Mouse (Mus musculus): Measurements from ENCODE around the gene Ccdc182. TPM values are rescaled to one million over a fixed set of nuclear protein-coding genes. Genes with fewer than 3 reads are reported as not detected.

The Ccdc182 gene
- polyA plus RNA-seq (2012; rRNA removed) = 0.03 TPM in 1 of 2 replicates, not detected in the other
- polyA plus RNA-seq (2014; fragmentation: Nextera tagmentation; extraction: Ambion mirVana) = not detected in 2 replicates

- Histone ChIP-seq H3K27me3 (ENCODE audit: control insufficient read depth, insufficient read depth, low read length) (peaks cover 14% of the 10 kb centered on the region), H3K4me2 (ENCODE audit: low read depth) (peak within 1 kb of the TSS; percentile 31), H3K4me3 (ENCODE audit: insufficient read depth in 1 of 2, low read depth in 2 of 2, low read length in 2 of 2) (no peak within 1 kb of the TSS), H3K9me3 (ENCODE audit: control insufficient read depth, low read length) (no peaks in the 10 kb centered on the region), H3K27ac (no peak within 1 kb of the TSS), H3K9ac (replicated peaks) (no peak within 1 kb of the TSS), H3K36me3 (replicated peaks; ENCODE audit: control insufficient read depth, insufficient read depth, low read depth) (no peaks in the 10 kb centered on the region), H3K4me1 (replicated peaks; ENCODE audit: control insufficient read depth in 2 of 2, insufficient read depth in 2 of 2, low read length in 1 of 2) (no peaks in the 10 kb centered on the region; a peak in 2 of 4 replicates)
- 36% methylated on average over 20 of the region's 20 CpGs for WGBS (ENCODE audit: insufficient replicate concordance)
- TF ChIP-seq CTCF (IDR thresholded peaks at IDR 0.05; ENCODE audit: low read depth) (no peak), EP300 (IDR thresholded peaks at IDR 0.05; ENCODE audit: low read depth) (no peak)
- DNase-seq (ENCODE audit: low read depth in 3 of 3, low spot score in 3 of 3) (no peak), ATAC-seq (ENCODE audit: insufficient read depth) (no peak)
Measured at GRCm38 (mm10) chr11:88293631-88294393, at the start of gene Ccdc182. Gene Ccdc182 (plus strand): TSS chr11:88294058.

GRCm38 (mm10) chr11:88245581-88246170 lies 48.2 kb upstream of the Ccdc182 start:
- no peak for DNase-seq (ENCODE audit: low read depth in 3 of 3, low spot score in 3 of 3)
- Histone ChIP-seq H3K4me2 (ENCODE audit: low read depth) (no peak overlapping the region), H3K9me3 (ENCODE audit: control insufficient read depth, low read length) (no peaks in the 10 kb centered on the region), H3K4me1 (replicated peaks; ENCODE audit: control insufficient read depth in 2 of 2, insufficient read depth in 2 of 2, low read length in 1 of 2) (peaks cover 0 to 4% of the 10 kb centered on the region in 2 experiments; a peak in 2 of 4 replicates), H3K27ac (no peak overlapping the region), H3K9ac (replicated peaks) (no peak overlapping the region), H3K27me3 (ENCODE audit: control insufficient read depth, insufficient read depth, low read length) (no peaks in the 10 kb centered on the region), H3K36me3 (replicated peaks; ENCODE audit: control insufficient read depth, insufficient read depth, low read depth) (no peaks in the 10 kb centered on the region), H3K4me3 (ENCODE audit: insufficient read depth in 1 of 2, low read depth in 2 of 2, low read length in 2 of 2) (no peak overlapping the region)
- ATAC-seq (ENCODE audit: insufficient read depth) = no peak
- 70% methylated on average over 14 of the region's 14 CpGs for WGBS (ENCODE audit: insufficient replicate concordance)
- TF ChIP-seq CTCF (IDR thresholded peaks at IDR 0.05; ENCODE audit: low read depth) (no peak), EP300 (IDR thresholded peaks at IDR 0.05; ENCODE audit: low read depth) (no peak)

GRCm38 (mm10) chr11:88248636-88249035 lies 45.2 kb upstream of the Ccdc182 start:
- Histone ChIP-seq H3K9me3 (ENCODE audit: control insufficient read depth, low read length) (no peaks in the 10 kb centered on the region), H3K9ac (replicated peaks) (no peak overlapping the region), H3K27ac (no peak overlapping the region), H3K4me1 (replicated peaks; ENCODE audit: control insufficient read depth in 2 of 2, insufficient read depth in 2 of 2, low read length in 1 of 2) (peaks cover 0 to 1% of the 10 kb centered on the region in 2 experiments; a peak in 2 of 4 replicates), H3K27me3 (ENCODE audit: control insufficient read depth, insufficient read depth, low read length) (no peaks in the 10 kb centered on the region), H3K4me2 (ENCODE audit: low read depth) (no peak overlapping the region), H3K36me3 (replicated peaks; ENCODE audit: control insufficient read depth, insufficient read depth, low read depth) (no peaks in the 10 kb centered on the region), H3K4me3 (ENCODE audit: insufficient read depth in 1 of 2, low read depth in 2 of 2, low read length in 2 of 2) (no peak overlapping the region)
- 56% methylated on average over 5 of the region's 5 CpGs for WGBS (ENCODE audit: insufficient replicate concordance)
- ATAC-seq (ENCODE audit: insufficient read depth) = no peak
- no peak for DNase-seq (ENCODE audit: low read depth in 3 of 3, low spot score in 3 of 3)
- TF ChIP-seq CTCF (IDR thresholded peaks at IDR 0.05; ENCODE audit: low read depth) (no peak), EP300 (IDR thresholded peaks at IDR 0.05; ENCODE audit: low read depth) (no peak)

- H3K4me3 ChIP-seq (ENCODE audit: insufficient read depth in 1 of 2, low read depth in 2 of 2, low read length in 2 of 2) = no peak overlapping the region
- no peak overlapping the region for H3K4me2 ChIP-seq (ENCODE audit: low read depth)
- no peaks in the 10 kb centered on the region; a peak in 2 of 4 replicates for H3K4me1 ChIP-seq (replicated peaks; ENCODE audit: control insufficient read depth in 2 of 2, insufficient read depth in 2 of 2, low read length in 1 of 2)
- DNase-seq (ENCODE audit: low read depth in 3 of 3, low spot score in 3 of 3) = no peak
- H3K9ac ChIP-seq (replicated peaks) = no peak overlapping the region
- 56% methylated on average over 3 of the region's 3 CpGs for WGBS (ENCODE audit: insufficient replicate concordance)
- H3K27me3 ChIP-seq (ENCODE audit: control insufficient read depth, insufficient read depth, low read length) = no peaks in the 10 kb centered on the region
- no peak for ATAC-seq (ENCODE audit: insufficient read depth)
- no peak overlapping the region for H3K27ac ChIP-seq
- no peaks in the 10 kb centered on the region for H3K36me3 ChIP-seq (replicated peaks; ENCODE audit: control insufficient read depth, insufficient read depth, low read depth)
- TF ChIP-seq CTCF (IDR thresholded peaks at IDR 0.05; ENCODE audit: low read depth) (no peak), EP300 (IDR thresholded peaks at IDR 0.05; ENCODE audit: low read depth) (no peak)
- no peaks in the 10 kb centered on the region for H3K9me3 ChIP-seq (ENCODE audit: control insufficient read depth, low read length)
Measured at GRCm38 (mm10) chr11:88250568-88250967, 43.3 kb upstream of the Ccdc182 start.

- TF ChIP-seq CTCF (IDR thresholded peaks at IDR 0.05; ENCODE audit: low read depth) (no peak), EP300 (IDR thresholded peaks at IDR 0.05; ENCODE audit: low read depth) (no peak)
- H3K4me3 ChIP-seq (ENCODE audit: insufficient read depth in 1 of 2, low read depth in 2 of 2, low read length in 2 of 2) = no peak overlapping the region
- H3K9ac ChIP-seq (replicated peaks) = no peak overlapping the region
- no peak overlapping the region for H3K27ac ChIP-seq
- no peak for DNase-seq (ENCODE audit: low read depth in 3 of 3, low spot score in 3 of 3)
- no peak overlapping the region for H3K4me2 ChIP-seq (ENCODE audit: low read depth)
- ATAC-seq (ENCODE audit: insufficient read depth) = no peak
- H3K36me3 ChIP-seq (replicated peaks; ENCODE audit: control insufficient read depth, insufficient read depth, low read depth) = no peaks in the 10 kb centered on the region
- H3K9me3 ChIP-seq (ENCODE audit: control insufficient read depth, low read length) = no peaks in the 10 kb centered on the region
- no peaks in the 10 kb centered on the region for H3K27me3 ChIP-seq (ENCODE audit: control insufficient read depth, insufficient read depth, low read length)
- H3K4me1 ChIP-seq (replicated peaks; ENCODE audit: control insufficient read depth in 2 of 2, insufficient read depth in 2 of 2, low read length in 1 of 2) = no peaks in the 10 kb centered on the region; a peak in 2 of 4 replicates
- 53% methylated on average over 7 of the region's 7 CpGs for WGBS (ENCODE audit: insufficient replicate concordance)
Measured at GRCm38 (mm10) chr11:88251295-88251694, 42.6 kb upstream of the Ccdc182 start.
